Mouse (Mus musculus) frontal cortex, postnatal 25 days (tissue): ENCODE measurements around the gene Nell2.

ENCODE experiments used
- DNase-seq, 2 experiments: peaks; one replicate each; pipeline ENCODE4 v3.0.0; 2022; ENCODE audit warnings: low spot score in 2 of 2

The Nell2 gene

DNA sequence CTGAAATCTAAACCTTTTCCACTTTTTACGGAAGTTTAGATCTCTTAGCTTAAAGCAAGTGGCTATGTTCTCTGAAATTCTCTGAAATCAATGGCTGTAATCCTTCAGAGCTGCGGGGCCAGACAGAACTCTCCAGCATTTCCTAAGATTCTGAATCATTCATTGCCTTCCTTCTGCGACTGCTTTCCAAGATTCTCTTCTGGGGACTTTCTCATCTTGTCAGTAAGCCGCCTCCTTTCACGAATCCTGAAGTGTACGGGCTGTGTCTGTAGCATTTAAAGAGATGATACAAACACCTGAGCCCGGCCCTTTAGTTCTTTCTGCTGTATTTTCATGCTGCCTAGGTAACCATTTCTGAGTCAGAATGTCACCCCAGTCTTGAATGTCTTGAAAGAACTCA is 428.2 kb downstream of the Nell2 start:
- DNase-seq: no peak

DNA sequence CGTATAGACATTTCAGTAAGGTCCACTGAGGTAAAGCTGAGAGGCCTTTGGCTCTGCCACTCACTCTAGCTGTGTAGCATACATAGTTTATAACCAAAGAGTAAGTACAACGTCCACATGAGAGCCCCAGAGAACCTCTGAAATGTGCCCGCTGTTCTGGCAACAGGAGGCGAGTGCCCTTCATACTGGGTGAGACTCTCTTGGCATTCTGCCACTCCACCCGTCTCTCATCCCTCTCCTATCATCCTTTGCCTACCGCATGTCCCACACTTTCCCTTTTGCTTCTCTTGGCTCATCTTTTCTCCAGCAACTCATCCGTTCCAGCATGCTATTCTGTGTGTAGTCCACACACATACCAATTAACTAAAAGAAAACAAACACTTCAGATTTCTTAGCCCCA is 442.4 kb downstream of the Nell2 start:
- DNase-seq: no peak

DNA sequence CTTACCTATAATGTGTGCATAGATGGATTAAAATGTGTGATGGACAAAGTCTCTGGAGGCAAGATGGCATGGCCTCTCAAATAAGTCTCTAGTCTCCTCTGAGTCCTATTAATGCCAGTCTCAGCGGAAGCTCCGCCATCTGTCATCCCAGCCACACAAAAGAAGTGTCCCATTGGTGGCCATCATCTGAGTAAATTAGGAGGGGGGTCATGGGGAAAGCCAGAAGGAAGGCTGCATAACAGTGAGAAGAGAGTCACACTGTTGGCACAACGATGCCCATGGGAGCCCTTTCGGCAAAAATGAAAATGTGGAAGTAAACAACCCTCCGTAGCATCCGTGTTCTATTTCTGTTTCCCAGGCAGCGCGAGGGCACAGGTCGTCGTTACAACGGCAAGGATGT is 446.7 kb downstream of the Nell2 start:
- no peak for DNase-seq

DNA sequence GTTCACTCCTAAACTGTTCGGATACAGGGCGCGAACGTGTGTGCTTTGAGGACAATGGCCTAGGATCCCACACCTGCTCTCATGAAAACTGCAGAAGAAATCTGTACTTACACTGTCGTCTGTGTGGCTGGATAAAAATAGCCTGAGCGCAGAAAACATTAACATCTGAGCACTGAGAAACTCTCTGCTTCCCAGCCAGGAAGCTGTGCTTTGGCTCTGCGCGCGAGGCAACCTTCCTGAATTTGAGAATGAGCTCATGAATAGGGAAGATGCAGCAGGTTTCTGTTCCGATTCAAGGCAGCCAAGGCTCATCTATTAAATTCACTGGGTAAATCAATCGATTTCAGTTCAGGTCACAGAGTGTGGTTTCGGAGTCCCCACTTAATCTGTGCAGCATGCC is 453.0 kb downstream of the Nell2 start:
- peak; percentile 27 to 30 for DNase-seq

DNA sequence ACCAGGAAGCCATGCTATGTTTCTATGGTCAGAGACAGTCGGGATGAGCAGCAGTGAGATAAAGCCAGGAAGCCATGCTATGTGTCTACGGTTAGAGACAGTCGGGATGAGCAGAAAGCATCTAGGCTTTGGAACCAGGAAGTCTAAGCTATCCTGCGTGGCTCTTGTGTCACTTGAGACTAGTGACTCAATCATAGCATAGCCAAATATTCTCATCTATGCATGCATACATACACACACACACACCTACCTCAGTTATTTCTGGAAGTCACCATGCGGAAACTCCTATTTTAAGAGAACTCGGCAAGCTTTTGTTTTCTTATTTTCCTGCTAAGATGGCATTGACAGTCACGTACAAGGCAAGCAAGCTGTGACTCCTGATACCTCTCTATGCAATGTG is 457.5 kb downstream of the Nell2 start:
- DNase-seq: no peak

DNA sequence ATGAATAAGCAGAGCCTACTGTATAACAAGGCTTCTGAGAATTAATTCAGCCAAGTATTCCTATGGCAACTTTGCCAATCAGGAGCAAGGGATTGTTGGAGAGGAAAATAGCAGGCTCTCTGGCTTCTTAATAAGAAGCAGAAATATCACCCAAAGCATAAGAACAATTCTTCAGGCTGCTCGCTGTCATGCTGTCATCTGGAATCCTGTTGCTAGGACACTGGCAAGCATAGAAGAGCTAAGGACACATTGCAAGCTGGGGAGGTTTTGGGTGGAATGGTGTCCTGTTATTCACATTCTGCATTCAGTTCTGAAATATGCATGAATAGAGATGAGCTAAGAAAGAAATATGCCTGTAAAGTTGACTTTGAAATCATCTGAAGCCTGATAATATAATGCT is 459.6 kb downstream of the Nell2 start:
- DNase-seq: no peak

DNA sequence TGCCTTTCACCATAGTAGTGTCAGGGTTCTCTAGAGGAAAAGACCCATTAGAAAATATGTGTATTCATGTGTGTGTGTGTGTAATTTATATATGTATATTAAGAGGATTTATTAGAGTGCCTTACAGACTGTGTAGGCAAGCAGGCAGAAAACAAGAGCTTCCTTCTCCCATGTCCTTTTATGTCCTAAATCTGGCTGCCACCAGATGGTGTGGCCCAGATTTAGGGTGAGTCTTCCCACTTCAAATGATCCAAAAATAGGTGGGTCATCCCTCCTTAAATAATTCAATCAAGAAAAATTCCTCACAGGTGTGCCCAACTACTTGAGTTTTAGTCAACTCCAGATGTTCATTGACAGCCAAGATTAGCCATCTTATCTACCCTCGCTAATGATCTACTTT is 460.3 kb downstream of the Nell2 start:
- DNase-seq: no peak

DNA sequence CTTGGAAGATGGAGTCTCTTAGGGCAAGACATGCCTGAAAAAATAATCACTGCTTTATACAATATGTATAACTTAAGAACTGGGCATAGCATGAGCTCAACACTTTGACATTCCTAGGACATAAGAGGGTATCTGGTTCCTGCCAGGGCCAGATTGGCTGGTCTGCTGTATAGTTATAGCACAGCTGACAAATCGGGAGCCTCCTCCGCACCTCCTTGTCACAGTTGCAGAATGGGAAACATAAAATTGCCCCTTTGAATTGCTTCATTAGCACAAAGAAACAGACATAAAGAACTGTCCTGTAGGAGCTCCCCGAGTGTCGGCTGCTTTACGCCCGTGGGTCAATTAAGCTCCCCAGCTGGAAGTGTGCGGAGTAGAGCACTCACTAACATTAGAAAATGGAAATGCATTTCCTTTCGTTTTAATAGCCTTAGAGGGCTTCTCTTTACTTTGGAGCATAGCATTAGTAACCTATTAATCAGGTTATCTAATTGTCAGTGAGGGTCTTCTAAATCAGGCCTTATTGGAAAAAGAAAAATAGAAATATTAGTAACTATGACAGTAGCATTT is 473.2 kb downstream of the Nell2 start:
- DNase-seq: no peak

DNA sequence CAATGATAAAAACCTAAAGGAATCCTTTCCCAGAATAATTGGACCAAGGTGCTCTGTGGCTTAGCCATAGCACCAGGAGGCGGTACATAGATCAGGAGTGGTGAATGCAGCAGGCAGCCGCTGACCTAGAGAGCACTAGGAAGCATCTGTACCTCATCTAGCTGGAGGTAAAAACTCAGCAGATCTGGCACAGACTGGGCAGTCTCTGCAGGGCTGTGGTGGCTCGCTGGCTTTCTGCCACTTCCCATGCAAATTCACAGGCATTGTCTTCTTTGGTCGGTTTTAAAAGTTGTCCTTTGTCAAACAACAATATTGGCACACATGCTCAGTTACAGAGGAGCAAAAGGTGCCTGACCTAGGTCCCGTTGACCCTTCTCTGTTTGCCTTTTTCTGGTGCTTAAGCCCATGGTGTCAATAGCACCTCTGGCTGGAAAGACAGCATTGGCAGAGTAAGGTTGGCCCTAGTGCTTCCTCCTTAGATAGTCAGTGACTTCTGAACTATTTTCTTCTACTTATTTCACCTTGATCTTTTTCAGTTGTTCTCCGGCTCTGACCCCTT is 479.1 kb downstream of the Nell2 start:
- no peak for DNase-seq

DNA sequence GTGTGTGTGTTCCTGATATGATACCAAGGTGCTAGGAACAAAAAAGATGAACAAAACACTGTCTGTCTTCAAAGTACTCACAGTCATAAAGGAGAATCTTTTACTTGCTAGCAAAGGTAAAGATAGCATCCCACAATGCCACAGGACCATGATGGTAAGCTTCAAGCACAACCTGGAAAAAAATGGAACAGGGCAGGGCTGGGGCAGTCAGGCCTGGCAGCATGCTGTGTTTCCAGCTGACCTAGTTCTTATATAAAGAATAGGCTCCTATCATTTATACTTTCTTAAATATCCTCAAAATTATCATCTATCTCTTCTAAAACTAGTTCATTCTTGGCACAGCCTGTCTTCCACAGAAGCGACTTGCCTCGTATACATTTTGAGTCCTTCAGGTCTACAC is 480.9 kb downstream of the Nell2 start:
- DNase-seq: no peak

DNA sequence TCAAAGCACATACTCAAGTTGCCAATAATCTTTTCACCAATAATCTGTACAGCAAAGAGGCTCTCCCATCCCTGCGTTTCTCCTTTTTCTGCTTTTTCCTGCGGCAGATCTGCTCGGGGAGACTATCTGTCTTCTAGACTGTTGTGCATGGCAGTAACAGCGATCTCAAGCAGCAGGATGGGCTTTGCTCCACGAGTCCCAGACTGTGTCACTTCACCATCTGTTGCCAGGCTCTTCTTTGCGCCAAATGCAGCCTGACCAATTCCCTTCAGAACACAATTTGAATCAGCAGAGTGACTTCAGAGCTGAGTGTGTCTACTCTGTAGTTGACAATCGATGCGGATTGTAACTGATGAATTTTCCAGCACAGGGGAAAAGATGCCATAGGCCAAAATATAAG is 484.3 kb downstream of the Nell2 start:
- DNase-seq: no peak

DNA sequence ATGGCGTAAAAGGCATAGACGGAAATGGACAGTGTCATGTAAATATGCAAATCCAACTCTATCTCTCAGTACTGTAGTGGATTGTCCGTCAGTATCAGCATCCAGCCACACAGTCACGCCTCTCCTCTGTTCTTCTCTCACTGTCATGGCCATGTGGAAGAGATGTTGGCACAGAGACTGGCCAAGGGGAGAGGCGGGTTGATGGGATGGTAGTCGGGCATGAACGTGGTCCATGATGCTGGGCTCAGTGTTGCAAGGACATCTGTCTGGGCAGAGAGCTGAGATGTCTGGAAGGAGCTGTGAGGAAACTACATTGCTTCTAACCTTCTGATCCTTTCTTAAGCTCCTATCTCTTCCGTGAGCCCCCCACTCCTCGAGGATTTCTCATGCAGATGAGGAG is 485.9 kb downstream of the Nell2 start:
- DNase-seq: no peak

DNA sequence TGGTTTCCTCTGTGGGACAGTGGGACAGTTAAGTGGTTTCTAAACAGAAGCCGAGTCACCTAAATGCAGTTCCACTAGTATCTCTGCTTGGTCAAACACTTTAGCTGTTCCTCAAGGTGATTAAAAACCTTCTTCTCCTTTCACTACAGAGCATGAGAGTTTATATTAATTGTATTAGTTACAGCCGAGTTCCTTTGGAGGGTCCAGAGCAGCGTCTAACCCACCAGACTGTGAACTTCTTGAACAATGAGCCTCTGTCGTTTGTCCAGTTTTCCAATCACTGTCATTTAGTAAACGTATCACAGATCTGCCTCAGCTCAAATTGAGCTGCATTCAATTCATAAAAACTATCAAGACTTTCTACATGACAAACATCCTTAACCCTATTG is 498.9 kb downstream of the Nell2 start:
- DNase-seq: no peak

DNA sequence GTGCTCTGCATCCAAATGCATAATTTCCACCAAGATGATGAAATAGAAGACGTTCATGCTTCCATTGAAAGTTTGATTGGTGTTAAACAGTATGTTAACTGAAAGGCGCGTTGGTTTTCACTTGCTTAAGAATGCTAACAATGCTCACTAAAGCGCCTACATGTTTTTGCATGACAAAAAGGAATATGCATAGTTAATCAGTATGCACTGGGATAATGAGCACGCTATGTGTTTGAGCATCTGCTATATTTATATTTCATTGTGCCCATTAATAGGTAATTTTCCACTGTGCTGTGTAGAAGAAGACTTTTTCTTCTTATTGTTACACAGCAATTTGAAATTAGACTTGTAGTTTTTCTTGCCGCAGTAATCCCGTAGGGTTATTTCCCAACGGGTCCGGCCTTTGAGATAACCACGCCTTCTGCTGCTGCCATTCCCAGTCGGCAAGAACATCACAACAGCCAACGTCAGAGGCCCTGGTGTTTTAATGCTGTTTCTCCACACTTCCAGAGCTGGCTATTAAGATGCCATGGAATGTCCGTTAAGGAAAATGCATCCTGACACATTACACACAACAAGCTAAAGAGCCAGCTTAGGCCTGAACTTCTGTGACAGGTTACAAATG is 499.4 kb downstream of the Nell2 start:
- DNase-seq: no peak
